Mouse (Mus musculus) adrenal gland, postnatal 10 days (tissue): ENCODE data around the gene Raly. TPM values are rescaled to one million over a fixed set of nuclear protein-coding genes. Genes with fewer than 3 reads are reported as not detected.
A peak's percentile ranks its signal among the peaks of the same experiment; 100 is the strongest.

ENCODE experiments used
- DNase-seq: peaks from one replicate; pipeline ENCODE4 v3.0.0; 2021; ENCODE audit warnings: mixed read lengths
- total RNA-seq, 2 experiments: library from RNA; stranded (reverse); gene quantifications; 2 replicates each; pipeline ENCODE4 v1.2.3; 2021

Gene Raly
- total RNA-seq, 2 experiments from 2014 or later, result 170 to 177 TPM

DNA sequence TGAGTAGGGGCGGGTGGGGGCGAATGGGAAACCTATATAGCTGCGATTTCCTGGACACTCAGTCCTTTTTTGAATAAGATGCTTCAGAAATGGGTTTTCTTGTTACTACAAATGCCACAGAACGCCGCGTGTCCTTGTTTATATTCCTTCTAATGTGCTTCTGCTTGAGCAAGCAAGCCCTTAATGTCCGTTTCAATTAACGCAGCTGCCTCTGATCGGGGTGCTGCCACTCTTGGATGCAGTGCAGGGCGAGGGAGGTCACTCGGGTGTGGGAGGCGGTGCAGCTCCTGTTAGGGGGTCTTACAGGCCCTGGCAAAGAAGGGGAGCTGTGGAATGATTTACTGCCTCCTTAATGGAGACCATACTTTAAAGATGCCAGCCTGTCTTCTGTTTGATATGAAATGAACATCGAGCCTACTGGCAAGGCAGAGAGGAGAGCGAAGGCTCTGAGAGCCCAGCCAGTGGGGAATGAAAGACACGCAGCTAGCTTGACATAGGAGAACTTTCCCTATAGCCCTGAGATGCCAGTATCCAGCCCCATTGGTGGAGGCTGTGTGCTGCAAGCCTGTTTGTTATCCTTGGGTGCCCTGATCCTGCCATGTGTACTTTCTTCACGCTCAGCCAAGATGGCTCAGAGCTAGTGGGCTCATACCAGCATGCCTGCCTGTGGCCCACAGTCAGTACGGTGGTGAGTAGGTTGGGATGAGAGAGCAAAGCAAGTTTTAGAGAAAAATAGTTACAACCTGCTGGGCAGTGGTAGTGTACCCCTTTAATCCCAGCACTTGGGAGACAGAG, 7.8 kb upstream of the Raly start:
- DNase-seq, result no peak

DNA sequence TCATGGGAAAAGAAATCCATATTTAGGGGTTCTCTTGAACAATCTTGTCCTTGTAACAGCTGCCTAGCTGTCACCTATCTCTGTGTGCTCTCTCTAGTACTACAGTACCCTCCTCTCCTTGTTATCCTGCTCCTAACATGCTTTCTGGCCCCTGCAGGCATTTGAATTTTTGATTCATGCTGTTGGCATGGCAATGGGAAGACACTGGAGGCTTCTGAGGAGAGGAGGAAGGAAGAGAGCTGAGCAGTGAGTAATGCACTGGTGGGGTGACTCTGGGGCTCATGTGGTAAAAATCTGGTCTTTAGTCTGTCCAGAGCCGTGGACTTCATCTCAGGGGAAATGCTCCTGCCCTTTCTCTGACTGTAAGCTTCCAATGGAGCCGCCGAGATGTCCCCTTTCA, 5.6 kb upstream of the Raly start:
- DNase-seq, result no peak

- no peak for DNase-seq
Observed at GRCm38 (mm10) chr2:154786187-154786586, 4.7 kb upstream of the Raly start.

GRCm38 (mm10) chr2:154786776-154787175, 4.1 kb upstream of the Raly start:
- no peak for DNase-seq

- DNase-seq, result no peak
Observed at GRCm38 (mm10) chr2:154789381-154789780, 1.5 kb upstream of the Raly start.

DNA sequence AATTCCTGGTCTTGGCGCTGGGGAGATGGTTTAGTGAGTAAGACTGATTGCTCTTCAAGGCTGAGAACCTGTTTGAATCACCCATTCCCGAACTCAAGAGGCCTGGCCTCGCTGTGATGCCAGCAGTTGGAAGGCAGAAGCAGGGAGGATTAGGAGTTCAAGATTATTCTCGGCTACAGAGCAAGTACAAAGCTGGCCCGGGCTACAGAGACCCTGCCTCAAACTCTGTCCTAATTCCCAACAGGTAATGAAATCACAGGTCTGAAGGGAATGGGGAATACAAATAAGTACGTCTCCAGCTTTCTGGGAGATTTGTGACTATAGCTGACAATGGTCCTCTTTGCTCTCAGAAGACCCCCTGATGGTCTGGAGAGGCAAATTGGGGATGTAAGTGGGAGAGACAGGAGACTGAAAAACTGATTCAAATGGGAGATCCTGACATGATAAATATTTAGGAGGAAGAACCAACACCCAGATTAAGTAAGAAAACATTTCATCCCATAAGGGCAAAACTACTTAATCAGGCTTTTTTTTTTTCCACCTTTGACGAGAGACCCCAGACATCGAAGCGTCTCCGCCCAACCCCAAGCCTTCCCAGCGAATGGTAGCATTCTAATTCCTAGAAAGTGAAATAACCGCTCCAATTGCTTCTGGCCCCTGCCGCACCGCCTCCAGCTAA, 780 bp upstream of the Raly start:
- DNase-seq, result peak; percentile 40

- DNase-seq, result peak; percentile 89
Observed at GRCm38 (mm10) chr2:154791661-154792642, 1.1 kb downstream of the Raly start.

DNA sequence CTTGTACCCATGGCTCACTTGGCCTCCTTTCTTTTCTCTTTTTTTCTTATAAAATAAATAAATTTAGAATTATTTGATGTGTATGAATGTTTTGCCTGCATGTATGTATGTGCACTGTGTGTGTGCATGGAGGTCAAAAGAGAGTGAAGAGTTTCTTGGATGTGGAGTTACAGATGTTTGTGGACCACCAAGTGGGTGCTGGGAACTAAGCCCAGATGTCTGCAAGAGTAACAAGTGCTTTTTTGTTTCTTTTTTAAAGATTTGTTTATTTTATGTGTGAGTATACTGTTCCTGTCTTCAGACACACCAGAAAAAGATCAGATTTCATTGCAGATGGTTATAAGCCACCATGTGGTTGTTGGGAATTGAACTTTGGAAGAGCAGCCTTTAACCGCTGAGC, 12.5 kb downstream of the Raly start:
- no peak for DNase-seq

- no peak for DNase-seq
Observed at GRCm38 (mm10) chr2:154803845-154804244, 12.9 kb downstream of the Raly start.

DNA sequence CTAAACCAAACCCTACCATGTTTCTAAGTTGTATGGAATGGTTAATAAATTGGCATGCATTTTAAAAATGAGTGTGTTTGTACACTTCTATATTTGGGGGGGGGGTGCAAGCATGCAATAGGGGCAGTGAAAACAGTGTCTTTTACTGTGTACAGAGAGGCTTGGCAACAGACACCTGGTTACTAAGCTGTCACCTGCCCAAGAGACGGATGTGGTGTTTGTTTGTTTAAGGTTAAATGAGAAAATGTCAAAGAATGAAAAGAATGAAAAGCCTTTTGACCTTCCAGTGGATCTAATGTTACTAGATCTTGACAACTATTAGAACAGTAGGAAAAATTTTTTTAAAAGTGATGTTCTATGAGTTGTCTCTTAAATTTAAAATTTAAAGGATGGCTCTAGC, 16.8 kb downstream of the Raly start:
- DNase-seq, result no peak

GRCm38 (mm10) chr2:154809107-154809762, 18.3 kb downstream of the Raly start:
- DNase-seq, result peak; percentile 54

- no peak for DNase-seq
Observed at GRCm38 (mm10) chr2:154810821-154811220, 19.9 kb downstream of the Raly start.

- no peak for DNase-seq
Observed at GRCm38 (mm10) chr2:154813426-154813825, 22.5 kb downstream of the Raly start.

GRCm38 (mm10) chr2:154817089-154817488, 26.2 kb downstream of the Raly start:
- no peak for DNase-seq

GRCm38 (mm10) chr2:154817788-154818187, 26.9 kb downstream of the Raly start:
- DNase-seq, result peak; percentile 69

DNA sequence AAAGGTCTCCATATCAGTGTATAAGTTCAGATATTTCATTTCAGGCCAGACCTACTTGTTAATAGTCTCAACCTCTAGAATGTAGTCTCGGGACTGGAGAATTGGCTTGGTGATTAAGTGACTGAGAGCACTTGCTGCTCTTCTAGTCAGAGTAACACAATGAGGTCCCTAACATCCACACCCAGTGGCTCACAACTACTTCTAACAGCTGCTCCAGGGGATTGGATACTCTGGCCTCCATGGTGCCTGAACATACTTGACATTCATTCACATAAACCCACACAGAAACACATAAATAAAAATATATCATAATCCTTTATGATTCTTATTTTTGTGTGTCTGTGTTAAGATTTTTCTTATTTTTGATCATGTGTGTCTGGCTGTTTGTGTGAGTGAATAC, 27.7 kb downstream of the Raly start:
- DNase-seq, result no peak

- DNase-seq, result no peak
Observed at GRCm38 (mm10) chr2:154820346-154820745, 29.4 kb downstream of the Raly start.

DNA sequence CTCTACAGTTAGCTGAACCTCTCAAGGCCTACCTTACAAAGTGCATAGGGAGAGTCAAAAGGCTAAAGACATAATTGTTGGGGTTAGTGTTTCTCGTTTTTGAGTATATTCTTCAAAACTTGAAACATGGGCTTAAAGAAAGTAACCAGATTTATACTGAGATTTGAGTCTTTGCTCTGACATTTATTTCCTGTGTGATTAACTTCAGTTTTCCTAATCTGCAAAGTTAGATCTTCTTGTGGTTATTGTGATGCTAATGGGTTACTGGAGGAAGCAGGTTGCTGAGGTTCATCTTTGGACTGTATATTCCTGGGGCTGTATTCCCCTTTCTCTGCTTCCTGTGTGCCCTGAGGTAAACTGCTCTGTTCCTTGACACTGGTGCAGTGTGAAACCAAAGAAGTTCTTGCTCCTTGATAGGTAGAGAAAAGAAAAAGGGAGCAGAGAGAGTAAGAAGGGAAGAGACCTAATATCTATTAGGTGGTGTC, 35.2 kb downstream of the Raly start:
- DNase-seq, result no peak

- no peak for DNase-seq
Observed at GRCm38 (mm10) chr2:154827521-154827920, 36.6 kb downstream of the Raly start.

DNA sequence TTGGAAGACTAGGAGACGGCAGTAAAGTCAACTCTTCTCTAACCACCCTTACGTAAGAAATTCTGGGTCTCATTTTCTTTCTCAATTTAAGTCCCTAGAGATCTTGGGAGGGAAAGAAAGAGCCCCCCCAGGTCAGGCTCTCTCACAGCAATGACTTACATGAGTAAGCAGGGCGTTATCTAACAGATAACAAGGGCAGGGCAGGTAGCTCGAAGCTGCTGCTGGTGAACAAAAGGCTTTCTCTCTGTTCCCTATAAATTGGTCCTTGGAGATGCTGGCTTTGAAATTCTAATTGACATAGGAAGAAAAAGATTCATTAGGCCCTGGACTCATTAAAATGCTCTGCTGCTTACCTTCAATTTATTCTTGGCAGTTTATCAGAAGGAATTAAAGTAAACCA, 41.6 kb downstream of the Raly start:
- DNase-seq, result no peak

DNA sequence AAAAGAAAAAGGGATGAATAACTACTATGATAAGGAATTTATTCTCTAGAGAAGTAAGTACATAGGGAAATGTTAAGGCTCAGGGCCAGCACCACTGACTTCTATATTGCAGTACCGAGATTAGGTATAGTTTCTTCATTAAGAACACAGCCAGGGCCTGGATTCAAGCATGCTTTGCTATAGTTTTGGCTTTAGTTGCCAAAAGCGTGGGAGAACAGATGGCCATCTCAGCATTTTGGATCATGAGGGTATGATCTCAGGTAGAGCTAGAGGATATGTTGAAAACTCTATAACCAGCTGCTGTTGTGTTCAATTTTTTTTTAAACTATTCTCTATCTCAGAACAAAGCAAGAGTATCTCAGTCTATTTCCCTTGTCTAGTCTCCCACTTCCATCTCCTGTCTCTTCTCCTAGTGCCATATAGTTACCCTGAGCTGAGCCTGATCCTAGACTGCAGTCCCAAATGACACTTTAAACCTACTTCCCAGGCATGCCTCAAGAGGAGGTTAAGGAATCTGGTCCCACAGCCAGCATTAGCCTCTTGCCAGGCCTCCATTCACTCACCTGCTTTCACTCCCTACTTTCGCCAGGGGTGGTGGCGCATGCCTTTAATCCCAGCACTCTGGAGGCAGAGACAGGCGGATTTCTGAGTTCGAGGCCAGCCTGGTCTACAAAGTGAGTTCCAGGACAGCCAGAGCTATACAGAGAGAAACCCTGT, 43.4 kb downstream of the Raly start:
- DNase-seq, result no peak
